17 mouse cellular contexts compared by ENCODE assay signal in genomic region chr1:57954376-57954765, GRCm38 (mm10). TPM values are rescaled to one million over a fixed set of nuclear protein-coding genes. Genes with fewer than 3 reads are reported as not detected.
"Had no signal": no experiment of that assay in that cellular context is flagged by ENCODE, and none has a peak within 500 bp of the region (broad histone marks: within the 10 kb centered on the region; RNA-seq: fewer than 3 reads in every experiment).

No protein-coding gene starts in this region.

- H3K4me3 ChIP-seq: liver, embryonic 12.5 days; midbrain, embryonic 12.5 days; myocyte; neural tube, embryonic 13.5 days; neural tube, embryonic 15.5 days had no signal

- H3K4me2 ChIP-seq: liver, embryonic 12.5 days; lung, embryonic 14.5 days; midbrain, embryonic 12.5 days; neural tube, embryonic 13.5 days; neural tube, embryonic 15.5 days had no signal

- ATAC-seq: liver, embryonic 12.5 days; midbrain, embryonic 16.5 days had no signal

- H3K9me3 ChIP-seq: liver, embryonic 12.5 days; midbrain, embryonic 12.5 days; neural tube, embryonic 13.5 days; neural tube, embryonic 15.5 days had no signal

- H3K4me1 ChIP-seq: liver, embryonic 12.5 days; neural tube, embryonic 13.5 days; neural tube, embryonic 15.5 days had no signal

- H3K9ac ChIP-seq: liver, embryonic 12.5 days; liver, embryonic 14.5 days; lung, embryonic 14.5 days; midbrain, embryonic 12.5 days; neural tube, embryonic 13.5 days; neural tube, embryonic 15.5 days had no signal

- DNase-seq: lung, adult 18-20 months; lung, embryonic 14.5 days; lung, postnatal 10 days; lung, postnatal 4 days; midbrain, embryonic 14.5 days; retina, postnatal 1 day; right cerebral cortex, adult 18-20 months; right cerebral cortex, postnatal 25 days; spleen, adult 18-20 months had no signal

- H3K27ac ChIP-seq: liver, embryonic 12.5 days; liver, embryonic 14.5 days; midbrain, embryonic 12.5 days; neural tube, embryonic 13.5 days; neural tube, embryonic 15.5 days had no signal

- H3K27me3 ChIP-seq: liver, embryonic 12.5 days; midbrain, embryonic 12.5 days; neural tube, embryonic 13.5 days; neural tube, embryonic 15.5 days had no signal

RNA-seq across cellular contexts. Expression of gene Sgo2a, which starts 41.4 kb away (rescaled TPM):
- polyA plus RNA-seq: liver, adult 2 months had no signal
